Mouse (Mus musculus) bone marrow, adult 2 months (tissue): ENCODE measurements around the gene Tmem273.

Experiments used
- CTCF ChIP-seq: fragments of 200-500 bp; IDR thresholded peaks from 2 replicates; pipeline ENCODE4 v1.5.1; 2011; ENCODE audit warnings: low read length, control low read depth; ENCODE audit not compliant: control insufficient read depth, insufficient read depth
- POLR2A ChIP-seq: fragments of 200-500 bp; IDR thresholded peaks from 2 replicates; pipeline ENCODE4 v1.6.1; 2011; ENCODE audit warnings: low read depth, mild to moderate bottlenecking, control low read depth, low read length, borderline replicate concordance; ENCODE audit not compliant: control insufficient read depth

- no peak for TF ChIP-seq POLR2A
- TF ChIP-seq CTCF: no peak
Measured at GRCm38 (mm10) chr14:32778362-32778761, 7.4 kb upstream of the Tmem273 start.
